Mouse (Mus musculus): ENCODE data around the gene Mrps17. TPM values are rescaled to one million over a fixed set of nuclear protein-coding genes. Genes with fewer than 3 reads are reported as not detected.

The Mrps17 gene
- total RNA-seq, 2 experiments from 2014 or later = 70.8 to 73.2 TPM

- no peak for DNase-seq (ENCODE audit: low spot score in 2 of 2)
Observed at GRCm38 (mm10) chr5:129731021-129731420, 15.7 kb downstream of the Mrps17 start.

- DNase-seq (ENCODE audit: low spot score in 2 of 2) = peak; percentile 18 to 34
Observed at GRCm38 (mm10) chr5:129740976-129741375, 25.7 kb downstream of the Mrps17 start.

DNA sequence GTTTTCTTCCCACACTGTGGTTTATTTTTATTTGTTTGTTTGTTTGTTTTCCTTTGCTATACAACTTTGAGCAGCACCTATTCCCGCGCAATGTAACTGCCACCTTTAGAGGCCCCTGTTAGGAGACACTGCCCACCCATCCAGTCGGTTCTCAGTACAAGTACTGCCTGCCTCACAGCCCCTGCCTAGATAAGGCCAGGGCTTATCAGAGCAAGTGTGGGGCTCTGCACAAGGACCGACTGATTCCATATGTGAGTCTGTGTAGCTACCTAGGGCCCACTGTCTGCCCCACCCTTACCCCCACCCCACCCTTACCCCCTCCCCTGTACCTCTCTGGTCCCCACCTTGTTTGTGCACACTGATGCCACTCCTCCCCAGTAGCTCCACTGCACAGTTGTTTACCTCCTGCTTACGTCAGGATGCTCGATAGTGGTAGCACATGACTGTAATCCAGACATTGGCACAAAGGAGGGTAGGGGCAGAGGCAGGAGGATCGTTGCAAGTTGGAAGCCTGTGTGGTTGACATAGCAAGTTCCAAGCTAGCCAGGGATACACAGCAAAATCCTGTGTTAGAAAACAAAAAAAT lies 27.7 kb downstream of the Mrps17 start:
- no peak for DNase-seq (ENCODE audit: low spot score in 2 of 2)

GRCm38 (mm10) chr5:129744050-129744449 lies 28.8 kb downstream of the Mrps17 start:
- DNase-seq (ENCODE audit: low spot score in 2 of 2) = no peak

DNA sequence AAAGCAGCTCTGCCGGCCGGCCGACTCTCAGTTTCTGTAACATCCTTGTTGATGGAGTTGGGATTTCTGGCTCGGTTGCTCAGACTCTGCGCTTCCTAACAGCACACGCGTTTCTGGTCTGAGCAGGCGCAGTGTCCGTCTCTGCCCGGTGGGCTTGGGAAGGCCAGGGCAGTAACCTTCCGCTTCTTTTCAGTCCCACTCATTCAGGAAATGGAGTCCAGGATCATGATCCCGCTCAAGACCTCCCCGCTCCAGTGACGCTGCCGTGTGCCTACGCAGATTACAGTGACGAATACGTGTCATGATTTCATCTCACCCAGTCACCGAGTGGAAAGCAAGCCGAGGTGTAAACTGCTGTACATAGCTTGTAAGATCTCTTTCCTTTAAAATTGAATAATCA lies 41.6 kb downstream of the Mrps17 start:
- DNase-seq (ENCODE audit: low spot score in 2 of 2) = no peak

DNA sequence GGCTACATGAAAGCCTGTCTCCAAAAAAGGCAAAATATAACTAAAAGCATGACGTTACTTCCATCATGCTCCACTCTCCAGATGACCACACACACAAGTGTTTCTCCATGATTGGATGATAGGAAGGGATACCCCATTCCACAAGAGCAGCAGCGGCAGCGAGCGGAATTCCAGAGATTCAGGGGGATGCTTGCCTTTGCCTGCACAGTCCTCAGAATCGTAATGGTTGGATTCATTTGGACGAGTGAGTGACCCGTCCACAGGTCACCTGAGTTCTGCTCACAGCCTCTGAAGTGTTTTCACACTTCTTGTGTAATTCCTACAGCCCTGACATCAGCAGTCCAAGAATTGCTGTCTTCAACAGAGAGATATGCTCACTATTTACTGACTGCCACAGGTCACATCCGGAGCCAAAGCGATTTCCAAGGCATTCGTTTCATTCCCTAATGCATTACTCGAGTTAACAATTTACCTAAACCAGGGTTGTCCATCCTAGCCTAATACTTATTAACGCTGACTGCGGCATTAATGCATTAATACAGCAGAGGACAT lies 44.7 kb downstream of the Mrps17 start:
- no peak for DNase-seq (ENCODE audit: low spot score in 2 of 2)

DNA sequence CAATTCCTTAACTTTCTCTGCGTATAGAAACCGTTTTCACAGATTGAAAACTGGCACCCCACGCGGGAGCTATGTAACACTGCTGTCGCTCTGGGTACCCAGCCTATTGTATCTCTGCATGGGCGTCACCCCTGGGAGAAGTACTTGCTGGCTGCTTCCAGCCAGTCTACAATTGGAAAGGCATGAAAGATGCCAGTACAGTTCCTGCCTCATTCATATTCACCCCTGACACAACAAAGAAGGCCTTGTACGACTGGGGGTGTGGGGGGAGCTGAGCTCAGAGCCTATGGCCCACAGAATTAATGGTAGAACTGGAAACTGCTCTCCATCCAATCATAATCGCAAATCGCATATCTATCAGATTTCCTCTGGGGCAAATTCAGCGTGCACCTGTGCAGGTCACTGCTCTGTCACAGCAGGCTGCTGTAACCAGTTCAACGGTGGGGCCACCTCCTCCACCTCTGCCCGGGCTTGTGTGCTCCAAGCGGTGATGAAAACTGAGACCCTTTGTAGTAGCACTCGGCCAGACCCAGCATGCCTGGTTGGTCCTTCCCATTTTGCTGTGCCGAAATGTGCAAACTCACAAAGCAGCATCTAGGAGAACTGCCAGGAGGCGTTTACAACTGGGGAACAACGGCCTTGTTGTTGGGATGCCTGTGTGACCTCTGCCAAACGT lies 46.7 kb downstream of the Mrps17 start:
- peak; percentile 46 to 79 for DNase-seq (ENCODE audit: low spot score in 2 of 2)

DNA sequence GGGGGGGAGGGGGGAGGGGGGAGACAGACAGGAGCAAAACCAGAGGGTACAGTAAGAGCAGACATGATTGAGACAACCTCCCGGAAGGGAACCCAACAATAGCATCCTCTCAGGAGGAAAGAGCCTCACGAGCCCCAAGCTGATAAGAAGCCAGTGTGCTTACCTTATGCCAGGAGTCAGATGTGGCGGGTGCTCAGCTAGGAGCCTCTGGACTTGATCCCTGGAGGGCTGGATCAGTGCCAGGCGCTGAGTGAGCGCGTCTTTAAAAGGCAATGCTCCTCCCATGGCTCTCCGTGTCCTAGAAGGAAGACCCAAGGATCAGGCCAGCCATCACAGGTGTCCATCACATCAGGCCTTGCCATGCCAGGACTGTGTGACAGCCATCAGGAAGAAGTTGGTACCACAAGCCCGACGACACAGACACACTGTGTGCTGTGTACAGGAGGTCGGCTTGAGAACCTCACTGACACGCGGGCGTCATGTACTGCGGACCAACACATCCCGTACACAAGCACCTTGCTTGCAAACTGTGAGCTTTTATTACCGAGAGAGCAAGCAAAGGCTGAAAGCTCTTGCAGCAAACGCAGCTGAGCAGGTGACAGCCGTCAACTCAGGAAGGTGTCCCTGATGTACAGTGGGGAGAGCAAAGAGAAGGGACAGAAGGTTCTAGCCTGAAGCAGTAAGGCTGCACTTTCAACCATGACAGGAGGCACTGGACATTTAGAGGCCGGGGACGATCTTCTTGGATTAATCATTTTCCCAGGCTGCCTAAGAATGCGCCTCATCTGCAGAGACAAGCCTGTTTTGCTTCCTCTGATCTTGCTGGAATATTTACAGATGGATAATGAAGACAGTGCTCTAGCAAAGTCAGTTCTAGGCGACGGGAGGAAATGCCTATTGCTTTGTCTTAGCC lies 55.4 kb downstream of the Mrps17 start:
- no peak for DNase-seq (ENCODE audit: low spot score in 2 of 2)

Other genes starting within 250 kb of the Mrps17 start
- gene Sfswap, start 214.3 kb upstream of the Mrps17 start, total RNA-seq (2021) = 100 to 1,000 TPM; 118 to 125 TPM
- gene Mmp17, start 131.3 kb upstream of the Mrps17 start, total RNA-seq (2021) = 10 to 100 TPM; 80.3 to 85.9 TPM
- gene Zfp11, start 45.4 kb upstream of the Mrps17 start, total RNA-seq (2021) = 1 to 10 TPM; 5.9 to 6.2 TPM
- not detected for gene Sept14, start 7.0 kb upstream of the Mrps17 start, total RNA-seq (2021)
- 10 to 100 TPM; 81.8 to 88.3 TPM for gene Nipsnap2, start 9.6 kb downstream of the Mrps17 start, total RNA-seq (2021)
- 10 to 100 TPM; 29.6 to 30.2 TPM for gene Psph, start 72.0 kb downstream of the Mrps17 start, total RNA-seq (2021)
- 10 to 100 TPM; 18.8 to 19.3 TPM for gene Sumf2, start 131.5 kb downstream of the Mrps17 start, total RNA-seq (2021)
- 100 to 1,000 TPM; 412 to 435 TPM for gene Chchd2, start 172.0 kb downstream of the Mrps17 start, total RNA-seq (2021)
- gene Zbed5, start 180.2 kb downstream of the Mrps17 start, total RNA-seq (2021) = 1 to 10 TPM; 4.2 to 4.6 TPM
- gene Phkg1, start 183.1 kb downstream of the Mrps17 start, total RNA-seq (2021) = 10 to 100 TPM; 19.7 to 20.3 TPM
- gene Nupr1l, start 193.0 kb downstream of the Mrps17 start, total RNA-seq (2021) = 1 to 10 TPM; 2.1 to 2.4 TPM
- gene Vkorc1l1, start 226.5 kb downstream of the Mrps17 start, total RNA-seq (2021) = 10 to 100 TPM; 41.5 to 43.9 TPM